Mouse (Mus musculus) limb, embryonic 14.5 days (tissue): ENCODE data around the gene Phldb1. TPM values are rescaled to one million over a fixed set of nuclear protein-coding genes. Genes with fewer than 3 reads are reported as not detected.

ENCODE experiments used
- ATAC-seq: fragments of 200-750 bp; cut with Nextera tagmentation; 2 replicates; pipeline ENCODE4 v1.8.0; 2017; ENCODE audit warnings: low read depth, moderate number of reproducible peaks, moderate TSS enrichment; ENCODE audit not compliant: low FRiP score
- DNase-seq: peaks from one replicate; pipeline ENCODE4 v3.0.0-alpha.2; 2015; ENCODE audit warnings: low spot score
- H3K27ac ChIP-seq: fragments of 300-500 bp; sonication (generic); replicated peaks from 2 replicates; pipeline ENCODE4 v1.5.1; 2014; ENCODE audit warnings: low read depth, mild to moderate bottlenecking, low read length, moderate library complexity, mixed read lengths
- H3K27me3 ChIP-seq: fragments of 300-500 bp; sonication (generic); 2 replicates; pipeline ENCODE4 v1.6.1; 2014; ENCODE audit warnings: low read length, mixed read lengths; ENCODE audit not compliant: control insufficient read depth, insufficient read depth
- H3K36me3 ChIP-seq: fragments of 300-500 bp; sonication (generic); 2 replicates; pipeline ENCODE4 v1.6.1; 2014; ENCODE audit warnings: mild to moderate bottlenecking, low read length, moderate library complexity, mixed read lengths; ENCODE audit not compliant: control insufficient read depth, insufficient read depth
- H3K4me1 ChIP-seq: fragments of 300-500 bp; sonication (generic); 2 replicates; pipeline ENCODE4 v1.6.1; 2014; ENCODE audit warnings: antibody characterized with exemption, low read length, mixed read lengths; ENCODE audit not compliant: control insufficient read depth, insufficient read depth
- H3K4me2 ChIP-seq: fragments of 300-500 bp; sonication (generic); replicated peaks from 2 replicates; pipeline ENCODE4 v1.6.1; 2014; ENCODE audit warnings: low read depth, mild to moderate bottlenecking, low read length, moderate library complexity; ENCODE audit not compliant: severe bottlenecking
- H3K4me3 ChIP-seq: fragments of 300-500 bp; sonication (generic); replicated peaks from 2 replicates; pipeline ENCODE4 v1.5.1; 2014; ENCODE audit warnings: low read length
- H3K9ac ChIP-seq: fragments of 300-500 bp; sonication (generic); 2 replicates; pipeline ENCODE4 v1.6.1; 2014; ENCODE audit warnings: mild to moderate bottlenecking, low read depth, low read length, moderate library complexity; ENCODE audit not compliant: severe bottlenecking
- H3K9me3 ChIP-seq: fragments of 300-500 bp; sonication (generic); 2 replicates; pipeline ENCODE4 v1.6.1; 2016; ENCODE audit warnings: low read length; ENCODE audit not compliant: control insufficient read depth
- POLR2A ChIP-seq: fragments of 200-500 bp; IDR thresholded peaks from 2 replicates; pipeline ENCODE4 v1.8.0; 2012; ENCODE audit warnings: inconsistent platforms, mild to moderate bottlenecking, moderate library complexity, borderline replicate concordance; ENCODE audit not compliant: insufficient read depth, insufficient read length; ENCODE audit errors: extremely low read depth
- WGBS: fragments of 180-500 bp; shearing (Covaris S2); extraction: QIAGEN DNeasy Blood & Tissue Kit; methylation state at CpG from one replicate; pipeline ENCODE4 v1.1.7; 2014; 5-methylcytosine and 5-hydroxymethylcytosine counted together
- polyA plus RNA-seq, 2 experiments: library from polyadenylated mRNA; depleted of rRNA in 1 of 2; stranded (reverse) in 1 of 2; unstranded in 1 of 2; fragments of >200 nt; fragmentation: Nextera tagmentation in 1 of 2; extraction: Ambion mirVana in 1 of 2; gene quantifications; 2 replicates each; pipeline versions ENCODE4 v1.2.1 to v1.2.3; 2012 to 2014

Gene Phldb1
- polyA plus RNA-seq, 2 experiments = 36.5 to 85.6 TPM

DNA sequence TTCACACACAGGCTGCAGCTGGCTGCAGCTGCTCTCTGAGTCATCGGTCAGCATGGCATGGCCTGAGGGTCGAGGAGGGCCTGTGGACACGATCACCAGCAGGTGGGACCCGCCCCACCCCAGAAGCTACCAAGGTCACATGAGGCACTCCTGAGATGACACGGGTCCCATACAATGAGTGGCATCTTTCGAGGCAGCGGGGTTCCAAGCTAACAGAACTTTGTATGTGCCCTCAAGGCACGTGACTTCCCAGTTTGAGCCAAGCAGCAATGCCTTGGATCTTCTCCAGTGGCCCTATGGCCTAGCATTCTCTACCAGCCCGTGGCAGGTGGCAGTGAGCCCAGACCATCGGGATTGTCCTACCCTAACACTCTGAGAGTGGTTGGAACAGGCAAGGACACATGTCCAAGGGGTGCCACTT is 17.2 kb downstream of the Phldb1 start:
- WGBS = 85% methylated on average over 10 of the region's 10 CpGs
- Histone ChIP-seq H3K4me2 (no peak overlapping the region), H3K4me3 (no peak overlapping the region), H3K27me3 (no peaks in the 10 kb centered on the region), H3K9me3 (no peaks in the 10 kb centered on the region), H3K4me1 (peaks cover 24% of the 10 kb centered on the region), H3K27ac (no peak overlapping the region), H3K36me3 (peaks cover 64% of the 10 kb centered on the region), H3K9ac (no peak overlapping the region)
- DNase-seq (no peak), ATAC-seq (no peak)
- no peak for TF ChIP-seq POLR2A

- Histone ChIP-seq H3K27me3 (no peaks in the 10 kb centered on the region), H3K27ac (no peak overlapping the region), H3K4me2 (no peak overlapping the region), H3K9ac (no peak overlapping the region), H3K4me1 (peaks cover 24% of the 10 kb centered on the region), H3K4me3 (no peak overlapping the region), H3K36me3 (peaks cover 66% of the 10 kb centered on the region), H3K9me3 (no peaks in the 10 kb centered on the region)
- DNase-seq (no peak), ATAC-seq (no peak)
- 83% methylated on average over 6 of the region's 6 CpGs for WGBS
- no peak for TF ChIP-seq POLR2A
Observed at GRCm38 (mm10) chr9:44716997-44717821, 17.8 kb downstream of the Phldb1 start.

- H3K4me3 ChIP-seq = no peak overlapping the region
- H3K9me3 ChIP-seq = no peaks in the 10 kb centered on the region
- WGBS = 93% methylated on average over 29 of the region's 29 CpGs
- no peak for DNase-seq
- H3K4me2 ChIP-seq = no peak overlapping the region
- H3K36me3 ChIP-seq = peaks cover 76% of the 10 kb centered on the region
- H3K27me3 ChIP-seq = no peaks in the 10 kb centered on the region
- H3K4me1 ChIP-seq = peaks cover 15% of the 10 kb centered on the region
- ATAC-seq = no peak
- H3K9ac ChIP-seq = no peak overlapping the region
- H3K27ac ChIP-seq = no peak overlapping the region
- no peak for TF ChIP-seq POLR2A
Observed at GRCm38 (mm10) chr9:44715705-44716362, 19.2 kb downstream of the Phldb1 start.

- DNase-seq (no peak), ATAC-seq (no peak)
- peaks cover 83% of the 10 kb centered on the region for H3K36me3 ChIP-seq
- H3K4me2 ChIP-seq = no peak overlapping the region
- WGBS = 87% methylated on average over 17 of the region's 17 CpGs
- H3K4me1 ChIP-seq = peaks cover 8% of the 10 kb centered on the region
- no peaks in the 10 kb centered on the region for H3K9me3 ChIP-seq
- no peak overlapping the region for H3K27ac ChIP-seq
- no peak for TF ChIP-seq POLR2A
- H3K27me3 ChIP-seq = no peaks in the 10 kb centered on the region
- H3K4me3 ChIP-seq = no peak overlapping the region
- H3K9ac ChIP-seq = no peak overlapping the region
Observed at GRCm38 (mm10) chr9:44715109-44715508, 19.9 kb downstream of the Phldb1 start.

DNA sequence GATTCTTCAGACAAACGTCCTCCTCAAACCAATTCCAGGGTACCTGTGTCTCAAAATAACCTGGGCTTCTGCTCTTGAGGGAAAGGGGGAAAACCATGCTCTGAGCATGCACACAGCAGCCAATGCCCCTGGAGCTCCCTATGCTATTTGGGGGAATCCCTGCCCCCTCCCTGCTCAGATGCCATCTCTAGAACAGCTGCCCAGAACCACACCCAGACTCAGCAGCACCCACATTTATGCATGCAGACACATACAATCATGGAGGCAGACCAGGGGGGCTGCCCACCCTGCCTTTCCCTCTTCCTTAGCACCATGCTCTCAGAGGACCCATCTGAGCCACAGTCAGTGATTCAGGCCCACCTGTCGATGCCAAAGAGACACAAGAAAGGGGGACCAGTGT is 21.4 kb downstream of the Phldb1 start:
- 51% methylated on average over 2 of the region's 2 CpGs for WGBS
- no peaks in the 10 kb centered on the region for H3K27me3 ChIP-seq
- no peak overlapping the region for H3K4me2 ChIP-seq
- peaks cover 86% of the 10 kb centered on the region for H3K36me3 ChIP-seq
- ATAC-seq (no peak), DNase-seq (no peak)
- no peak overlapping the region for H3K9ac ChIP-seq
- no peak overlapping the region for H3K27ac ChIP-seq
- peaks cover 9% of the 10 kb centered on the region; the same call in 1 of the 2 replicates for H3K4me1 ChIP-seq
- H3K9me3 ChIP-seq = no peaks in the 10 kb centered on the region
- no peak for TF ChIP-seq POLR2A
- no peak overlapping the region for H3K4me3 ChIP-seq
